Mouse (Mus musculus): ENCODE results near the gene Podn. TPM values are rescaled to one million over a fixed set of nuclear protein-coding genes. Genes with fewer than 3 reads are reported as not detected.

The Podn gene
- total and polyA plus RNA-seq, 3 experiments: 0.04 TPM; not detected in 2

GRCm38 (mm10) chr4:108092741-108093397 is 3.4 kb downstream of the Podn start:
- no peaks in the 10 kb centered on the region for H3K79me2 ChIP-seq (ENCODE audit: control insufficient read depth, insufficient read depth, low read length, poor library complexity)
- H3K9ac ChIP-seq (ENCODE audit: control insufficient read depth, low read depth, low read length, poor library complexity, severe bottlenecking): no peak overlapping the region
- H3K27ac ChIP-seq (ENCODE audit: control insufficient read depth, low read depth, low read length): no peak overlapping the region
- H3K4me3 ChIP-seq (ENCODE audit: control insufficient read depth in 1 of 2, insufficient read depth in 1 of 2, low read depth in 2 of 2, low read length in 2 of 2): no peak overlapping the region
- no peak for DNase-seq (ENCODE audit: low read depth, low spot score)
- no peaks in the 10 kb centered on the region; a peak in 1 of 4 replicates for H3K4me1 ChIP-seq (ENCODE audit: control insufficient read depth in 1 of 2, insufficient read depth in 2 of 2, low read length in 2 of 2)
- no peak for TF ChIP-seq SMC3 (IDR thresholded peaks at IDR 0.05; ENCODE audit: low read depth, low read length)
- no peak for TF ChIP-seq SIN3A (IDR thresholded peaks at IDR 0.05; ENCODE audit: low read length)
- no peak for TF ChIP-seq RAD21 (IDR thresholded peaks at IDR 0.05; ENCODE audit: low read depth, low read length)
- no peak for TF ChIP-seq POLR2AphosphoS5 (IDR thresholded peaks at IDR 0.05; ENCODE audit: borderline replicate concordance, low read depth, low read length)
- no peak for TF ChIP-seq POLR2AphosphoS2 (IDR thresholded peaks at IDR 0.05; ENCODE audit: low read length)
- no peak for TF ChIP-seq HCFC1 (IDR thresholded peaks at IDR 0.05; ENCODE audit: low read depth, low read length)
- no peak for TF ChIP-seq ZNF384 (IDR thresholded peaks at IDR 0.05; ENCODE audit: low read depth, low read length)
- no peak for TF ChIP-seq MAZ (IDR thresholded peaks at IDR 0.05; ENCODE audit: low read depth, low read length)
- TF ChIP-seq E2F4 (IDR thresholded peaks at IDR 0.05; ENCODE audit: borderline replicate concordance, low read depth, low read length): no peak
- TF ChIP-seq TBP (IDR thresholded peaks at IDR 0.05; ENCODE audit: low read depth, low read length): no peak
- no peaks in the 10 kb centered on the region for H3K27me3 ChIP-seq (ENCODE audit: control insufficient read depth in 1 of 2, insufficient read depth in 2 of 2, low read length in 2 of 2)
- H3K36me3 ChIP-seq (ENCODE audit: control insufficient read depth in 1 of 2, insufficient read depth in 2 of 2, low read length in 2 of 2): peaks cover 3% of the 10 kb centered on the region in 2 experiments; a peak in 3 of 4 replicates
- H3K9me3 ChIP-seq (replicated peaks; ENCODE audit: insufficient read depth, low read length): no peaks in the 10 kb centered on the region

GRCm38 (mm10) chr4:108083993-108084392 is 12.3 kb downstream of the Podn start:
- H3K27me3 ChIP-seq (ENCODE audit: control insufficient read depth in 1 of 2, insufficient read depth in 2 of 2, low read length in 2 of 2): no peaks in the 10 kb centered on the region
- no peak overlapping the region for H3K27ac ChIP-seq (ENCODE audit: control insufficient read depth, low read depth, low read length)
- peaks cover 0 to 18% of the 10 kb centered on the region in 2 experiments; a peak in 2 of 4 replicates for H3K36me3 ChIP-seq (ENCODE audit: control insufficient read depth in 1 of 2, insufficient read depth in 2 of 2, low read length in 2 of 2)
- H3K79me2 ChIP-seq (ENCODE audit: control insufficient read depth, insufficient read depth, low read length, poor library complexity): no peaks in the 10 kb centered on the region
- no peak for TF ChIP-seq POLR2AphosphoS2 (IDR thresholded peaks at IDR 0.05; ENCODE audit: low read length)
- no peak for TF ChIP-seq MEF2A (IDR thresholded peaks at IDR 0.05; ENCODE audit: extremely low read depth, insufficient replicate concordance, low read depth, low read length, poor library complexity, severe bottlenecking)
- TF ChIP-seq TCF12 (IDR thresholded peaks at IDR 0.05; ENCODE audit: low read depth, low read length): no peak
- no peak for TF ChIP-seq MAX (IDR thresholded peaks at IDR 0.05; ENCODE audit: low read length)
- no peak for TF ChIP-seq POLR2A (IDR thresholded peaks at IDR 0.05; ENCODE audit: control insufficient read depth in 1 of 2, insufficient read depth in 1 of 2, low read depth in 1 of 2, low read length in 2 of 2, poor library complexity in 1 of 2)
- no peak for TF ChIP-seq MXI1 (IDR thresholded peaks at IDR 0.05; ENCODE audit: low read depth, low read length)
- no peak for TF ChIP-seq CHD1 (IDR thresholded peaks at IDR 0.05; ENCODE audit: low read depth, low read length)
- no peak for TF ChIP-seq USF1 (IDR thresholded peaks at IDR 0.05; ENCODE audit: low read depth, low read length)
- no peak for TF ChIP-seq TBP (IDR thresholded peaks at IDR 0.05; ENCODE audit: low read depth, low read length)
- no peak for TF ChIP-seq GABPA (IDR thresholded peaks at IDR 0.05; ENCODE audit: low read depth, low read length)
- no peak for TF ChIP-seq SMC3 (IDR thresholded peaks at IDR 0.05; ENCODE audit: low read depth, low read length)
- no peak for TF ChIP-seq USF2 (IDR thresholded peaks at IDR 0.05; ENCODE audit: borderline replicate concordance in 1 of 2, insufficient read depth in 1 of 2, low read depth in 1 of 2, low read length in 2 of 2)
- no peak for TF ChIP-seq CHD2 (IDR thresholded peaks at IDR 0.05; ENCODE audit: low read length)
- no peak for TF ChIP-seq EP300 (IDR thresholded peaks at IDR 0.05; ENCODE audit: low read depth in 1 of 2, low read length in 2 of 2)
- no peak for TF ChIP-seq BHLHE40 (IDR thresholded peaks at IDR 0.05; ENCODE audit: borderline replicate concordance, low read depth, low read length)
- no peak for TF ChIP-seq MAFK (IDR thresholded peaks at IDR 0.05; ENCODE audit: borderline replicate concordance, low read depth, low read length)
- TF ChIP-seq ZC3H11A (IDR thresholded peaks at IDR 0.05; ENCODE audit: low read depth, low read length): no peak
- H3K9me3 ChIP-seq (replicated peaks; ENCODE audit: insufficient read depth, low read length): no peaks in the 10 kb centered on the region
- no peak overlapping the region for H3K9ac ChIP-seq (ENCODE audit: control insufficient read depth, low read depth, low read length, poor library complexity, severe bottlenecking)
- no peak for DNase-seq (ENCODE audit: low read depth, low spot score)
- peaks cover 4 to 15% of the 10 kb centered on the region in 2 experiments; a peak in 3 of 4 replicates for H3K4me1 ChIP-seq (ENCODE audit: control insufficient read depth in 1 of 2, insufficient read depth in 2 of 2, low read length in 2 of 2)
- H3K4me3 ChIP-seq (ENCODE audit: control insufficient read depth in 1 of 2, insufficient read depth in 1 of 2, low read depth in 2 of 2, low read length in 2 of 2): no peak overlapping the region

Data from MEL (cell line).